Mouse (Mus musculus): Measurements from ENCODE around the gene Rcc1. TPM values are rescaled to one million over a fixed set of nuclear protein-coding genes. Genes with fewer than 3 reads are reported as not detected.

Gene Rcc1
- polyA plus RNA-seq, 1 experiment: 4.3 TPM

- TF ChIP-seq TAL1 (IDR thresholded peaks at IDR 0.05; ENCODE audit: low read length) (no peak), GATA1 (IDR thresholded peaks at IDR 0.05; ENCODE audit: low read length) (no peak)
Measured at GRCm38 (mm10) chr4:132332880-132333279, 20.5 kb downstream of the Rcc1 start.

GRCm38 (mm10) chr4:132331960-132332359 is 21.4 kb downstream of the Rcc1 start:
- H3K27me3 ChIP-seq (ENCODE audit: control insufficient read depth): no peaks in the 10 kb centered on the region
- H3K4me1 ChIP-seq (ENCODE audit: control insufficient read depth): peaks cover 43% of the 10 kb centered on the region
- TF ChIP-seq GATA1 (IDR thresholded peaks at IDR 0.05; ENCODE audit: low read length): no peak
- H3K36me3 ChIP-seq (ENCODE audit: control insufficient read depth): peaks cover 70% of the 10 kb centered on the region
- no peaks in the 10 kb centered on the region for H3K9me3 ChIP-seq (ENCODE audit: control insufficient read depth, low read length)
- no peak overlapping the region for H3K4me3 ChIP-seq (replicated peaks)

More at GRCm38 (mm10) chr4:132332880-132333279, 20.5 kb downstream of the Rcc1 start:
- Histone ChIP-seq H3K27me3 (ENCODE audit: control insufficient read depth) (no peaks in the 10 kb centered on the region), H3K9me3 (ENCODE audit: control insufficient read depth, low read length) (no peaks in the 10 kb centered on the region), H3K36me3 (ENCODE audit: control insufficient read depth) (peaks cover 78% of the 10 kb centered on the region), H3K4me1 (ENCODE audit: control insufficient read depth) (peaks cover 49% of the 10 kb centered on the region), H3K4me3 (replicated peaks) (no peak overlapping the region)

GRCm38 (mm10) chr4:132329835-132330354 is 23.5 kb downstream of the Rcc1 start:
- H3K36me3 ChIP-seq (ENCODE audit: control insufficient read depth): peaks cover 59% of the 10 kb centered on the region
- no peak for TF ChIP-seq TAL1 (IDR thresholded peaks at IDR 0.05; ENCODE audit: low read length)
- TF ChIP-seq GATA1 (IDR thresholded peaks at IDR 0.05; ENCODE audit: low read length): no peak
- peaks cover 36% of the 10 kb centered on the region for H3K4me1 ChIP-seq (ENCODE audit: control insufficient read depth)
- peak overlapping the region; percentile 71 for H3K4me3 ChIP-seq (replicated peaks)
- no peaks in the 10 kb centered on the region for H3K9me3 ChIP-seq (ENCODE audit: control insufficient read depth, low read length)
- H3K27me3 ChIP-seq (ENCODE audit: control insufficient read depth): no peaks in the 10 kb centered on the region

- Histone ChIP-seq H3K27me3 (ENCODE audit: control insufficient read depth) (no peaks in the 10 kb centered on the region), H3K36me3 (ENCODE audit: control insufficient read depth) (peaks cover 56% of the 10 kb centered on the region)
- no peak for TF ChIP-seq TAL1 (IDR thresholded peaks at IDR 0.05; ENCODE audit: low read length)
- TF ChIP-seq GATA1 (IDR thresholded peaks at IDR 0.05; ENCODE audit: low read length): no peak
Measured at GRCm38 (mm10) chr4:132329115-132329834, 24.1 kb downstream of the Rcc1 start, which contains the start of gene Trnau1ap. Trnau1ap (minus strand) TSS chr4:132329538.

GRCm38 (mm10) chr4:132328391-132328982 is 24.9 kb downstream of the Rcc1 start:
- Histone ChIP-seq H3K9me3 (ENCODE audit: control insufficient read depth, low read length) (no peaks in the 10 kb centered on the region), H3K4me3 (replicated peaks) (peak overlapping the region; percentile 71), H3K4me1 (ENCODE audit: control insufficient read depth) (peaks cover 36% of the 10 kb centered on the region), H3K36me3 (ENCODE audit: control insufficient read depth) (peaks cover 54% of the 10 kb centered on the region), H3K27me3 (ENCODE audit: control insufficient read depth) (no peaks in the 10 kb centered on the region)
- TF ChIP-seq TAL1 (IDR thresholded peaks at IDR 0.05; ENCODE audit: low read length) (no peak), GATA1 (IDR thresholded peaks at IDR 0.05; ENCODE audit: low read length) (no peak)

More at GRCm38 (mm10) chr4:132329115-132329834, 24.1 kb downstream of the Rcc1 start, which contains the start of gene Trnau1ap:
- Histone ChIP-seq H3K4me3 (replicated peaks) (peak within 1 kb of the TSS; percentile 71), H3K4me1 (ENCODE audit: control insufficient read depth) (peaks cover 36% of the 10 kb centered on the region), H3K9me3 (ENCODE audit: control insufficient read depth, low read length) (no peaks in the 10 kb centered on the region)

GRCm38 (mm10) chr4:132326481-132326880 is 26.9 kb downstream of the Rcc1 start:
- TF ChIP-seq TAL1 (IDR thresholded peaks at IDR 0.05; ENCODE audit: low read length) (no peak), GATA1 (IDR thresholded peaks at IDR 0.05; ENCODE audit: low read length) (no peak)
- H3K4me3 ChIP-seq (replicated peaks): no peak overlapping the region
- no peaks in the 10 kb centered on the region for H3K9me3 ChIP-seq (ENCODE audit: control insufficient read depth, low read length)
- H3K27me3 ChIP-seq (ENCODE audit: control insufficient read depth): no peaks in the 10 kb centered on the region
- H3K4me1 ChIP-seq (ENCODE audit: control insufficient read depth): peaks cover 31% of the 10 kb centered on the region
- peaks cover 48% of the 10 kb centered on the region for H3K36me3 ChIP-seq (ENCODE audit: control insufficient read depth)

GRCm38 (mm10) chr4:132315711-132316110 is 37.7 kb downstream of the Rcc1 start:
- H3K27me3 ChIP-seq (ENCODE audit: control insufficient read depth): no peaks in the 10 kb centered on the region
- peaks cover 64% of the 10 kb centered on the region for H3K36me3 ChIP-seq (ENCODE audit: control insufficient read depth)
- no peak overlapping the region for H3K4me3 ChIP-seq (replicated peaks)
- H3K4me1 ChIP-seq (ENCODE audit: control insufficient read depth): peaks cover 5% of the 10 kb centered on the region
- TF ChIP-seq GATA1 (IDR thresholded peaks at IDR 0.05; ENCODE audit: low read length) (no peak), TAL1 (IDR thresholded peaks at IDR 0.05; ENCODE audit: low read length) (no peak)
- no peaks in the 10 kb centered on the region for H3K9me3 ChIP-seq (ENCODE audit: control insufficient read depth, low read length)

GRCm38 (mm10) chr4:132312627-132313026 is 40.8 kb downstream of the Rcc1 start:
- Histone ChIP-seq H3K9me3 (ENCODE audit: control insufficient read depth, low read length) (no peaks in the 10 kb centered on the region), H3K36me3 (ENCODE audit: control insufficient read depth) (peaks cover 59% of the 10 kb centered on the region), H3K4me3 (replicated peaks) (no peak overlapping the region), H3K4me1 (ENCODE audit: control insufficient read depth) (peaks cover 31% of the 10 kb centered on the region), H3K27me3 (ENCODE audit: control insufficient read depth) (no peaks in the 10 kb centered on the region)
- no peak for TF ChIP-seq TAL1 (IDR thresholded peaks at IDR 0.05; ENCODE audit: low read length)
- no peak for TF ChIP-seq GATA1 (IDR thresholded peaks at IDR 0.05; ENCODE audit: low read length)

GRCm38 (mm10) chr4:132311801-132312200 is 41.6 kb downstream of the Rcc1 start:
- no peaks in the 10 kb centered on the region for H3K27me3 ChIP-seq (ENCODE audit: control insufficient read depth)
- H3K9me3 ChIP-seq (ENCODE audit: control insufficient read depth, low read length): no peaks in the 10 kb centered on the region
- TF ChIP-seq GATA1 (IDR thresholded peaks at IDR 0.05; ENCODE audit: low read length) (no peak), TAL1 (IDR thresholded peaks at IDR 0.05; ENCODE audit: low read length) (no peak)
- peaks cover 55% of the 10 kb centered on the region for H3K36me3 ChIP-seq (ENCODE audit: control insufficient read depth)
- peaks cover 31% of the 10 kb centered on the region for H3K4me1 ChIP-seq (ENCODE audit: control insufficient read depth)
- H3K4me3 ChIP-seq (replicated peaks): no peak overlapping the region
